Mouse (Mus musculus): ENCODE measurements around the gene Mgat5.

- TF ChIP-seq POLR2A (IDR thresholded peaks at IDR 0.05; ENCODE audit: borderline replicate concordance, low read depth, low read length), result no peak
- TF ChIP-seq CTCF (IDR thresholded peaks at IDR 0.05; ENCODE audit: low read depth, low read length), result no peak
Observed at GRCm38 (mm10) chr1:127373559-127373958, 168.7 kb downstream of the Mgat5 start.
